Mouse (Mus musculus) brain, embryonic 14.5 days (tissue): Measurements from ENCODE around the gene Fbln2.
A peak's percentile ranks its signal among the peaks of the same experiment; 100 is the strongest.

Experiments
- CTCF ChIP-seq: fragments of 200-500 bp; IDR thresholded peaks from 2 replicates; pipeline ENCODE4 v1.5.1; 2012; ENCODE audit warnings: inconsistent platforms, mild to moderate bottlenecking, moderate library complexity, borderline replicate concordance; ENCODE audit not compliant: insufficient read depth, insufficient read length; ENCODE audit errors: extremely low read depth
- POLR2A ChIP-seq: fragments of 200-500 bp; IDR thresholded peaks from 2 replicates; pipeline ENCODE4 v1.6.1; 2012; ENCODE audit warnings: mild to moderate bottlenecking, inconsistent platforms, borderline replicate concordance; ENCODE audit not compliant: poor library complexity, insufficient read depth, insufficient read length, severe bottlenecking; ENCODE audit errors: extremely low read depth

DNA sequence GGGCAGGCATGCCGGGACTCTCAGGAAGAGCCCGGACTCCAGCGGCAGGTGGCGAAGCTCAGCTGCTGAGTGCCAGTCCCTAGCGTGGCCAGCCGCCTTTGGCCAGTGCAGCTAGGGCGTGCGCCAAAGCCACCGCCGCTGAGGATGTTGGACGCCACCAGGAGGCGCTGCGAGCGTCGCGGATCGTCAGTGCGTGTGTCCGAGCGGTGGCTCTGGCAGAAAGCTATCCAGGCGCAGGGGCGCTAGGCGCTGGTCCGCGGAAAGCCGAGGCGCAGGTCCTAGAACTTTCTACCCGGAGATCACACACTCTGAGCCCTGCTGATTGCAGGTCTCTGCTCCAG, 73.2 kb downstream of the Fbln2 start:
- TF ChIP-seq POLR2A = peak; percentile 26; the same call in 1 of the 2 replicates
- TF ChIP-seq CTCF = peak; percentile 94
